Mouse (Mus musculus) mammary gland, adult 2 months (tissue): ENCODE measurements around the gene Rbm5. TPM values are rescaled to one million over a fixed set of nuclear protein-coding genes. Genes with fewer than 3 reads are reported as not detected.

Experiments
- polyA plus RNA-seq: library from polyadenylated mRNA; depleted of rRNA; stranded (reverse); fragments of >200 nt; gene quantifications from 2 replicates; pipeline ENCODE4 v1.2.3, GENCODE M21; 2012; ENCODE audit warnings: low replicate concordance; rRNA removed

The Rbm5 gene
- 75.3 and 160 TPM in 2 replicates for polyA plus RNA-seq

GRCm38 (mm10) chr9:107770374-107771290, at the start of gene Rbm5:
Rbm5 (minus strand) TSS chr9:107770996.

GRCm38 (mm10) chr9:107709697-107710483, 60.9 kb downstream of the Rbm5 start, which contains the start of gene Sema3f:
Sema3f (minus strand) TSS chr9:107710475.

Other genes with a start within 250 kb of the Rbm5 start
- 52.8 and 69.9 TPM in 2 replicates for gene Tmem115, start 237.1 kb downstream of the Rbm5 start, polyA plus RNA-seq
- 42.9 and 53.0 TPM in 2 replicates for gene Cyb561d2, start 228.8 kb downstream of the Rbm5 start, polyA plus RNA-seq
- 30.3 and 52.5 TPM in 2 replicates for gene Nprl2, start 228.8 kb downstream of the Rbm5 start, polyA plus RNA-seq
- 0.27 and 0.43 TPM in 2 replicates for gene Zmynd10, start 223.7 kb downstream of the Rbm5 start, polyA plus RNA-seq
- gene Rassf1, start 219.4 kb downstream of the Rbm5 start, polyA plus RNA-seq = 27.1 and 27.4 TPM in 2 replicates
- 71.7 and 73.9 TPM in 2 replicates for gene Tusc2, start 207.7 kb downstream of the Rbm5 start, polyA plus RNA-seq
- 68.1 and 108 TPM in 2 replicates for gene Hyal2, start 203.1 kb downstream of the Rbm5 start, polyA plus RNA-seq
- 13.5 and 19.6 TPM in 2 replicates for gene Hyal1, start 194.1 kb downstream of the Rbm5 start, polyA plus RNA-seq
- 95.4 and 131 TPM in 2 replicates for gene Naa80, start 192.1 kb downstream of the Rbm5 start, polyA plus RNA-seq
- gene Hyal3, start 190.2 kb downstream of the Rbm5 start, polyA plus RNA-seq = 2.0 and 3.1 TPM in 2 replicates
- gene Ifrd2, start 183.4 kb downstream of the Rbm5 start, polyA plus RNA-seq = 47.1 and 51.8 TPM in 2 replicates
- gene Sema3b, start 161.8 kb downstream of the Rbm5 start, polyA plus RNA-seq = 26.3 and 36.9 TPM in 2 replicates
- 728 and 772 TPM in 2 replicates for gene Gnai2, start 135.6 kb downstream of the Rbm5 start, polyA plus RNA-seq
- 13.1 and 66.0 TPM in 2 replicates for gene Slc38a3, start 101.5 kb downstream of the Rbm5 start, polyA plus RNA-seq
- gene Gnat1, start 91.3 kb downstream of the Rbm5 start, polyA plus RNA-seq = 0.06 TPM in 1 of 2 replicates, not detected in the other
- gene Sema3f, start 60.5 kb downstream of the Rbm5 start, polyA plus RNA-seq = 59.1 and 84.4 TPM in 2 replicates
- 12.7 and 27.8 TPM in 2 replicates for gene Rbm6, start 102.2 kb upstream of the Rbm5 start, polyA plus RNA-seq
- gene Mon1a, start 117.2 kb upstream of the Rbm5 start, polyA plus RNA-seq = 37.2 and 51.7 TPM in 2 replicates
- gene Mst1r, start 135.9 kb upstream of the Rbm5 start, polyA plus RNA-seq = 25.5 and 40.2 TPM in 2 replicates
- not detected in 2 replicates for gene Actl11, start 157.5 kb upstream of the Rbm5 start, polyA plus RNA-seq
- gene Camkv, start 164.7 kb upstream of the Rbm5 start, polyA plus RNA-seq = 0.09 and 0.12 TPM in 2 replicates
- 0.79 and 1.3 TPM in 2 replicates for gene Traip, start 179.1 kb upstream of the Rbm5 start, polyA plus RNA-seq
- 138 and 151 TPM in 2 replicates for gene Uba7, start 204.5 kb upstream of the Rbm5 start, polyA plus RNA-seq
- gene Gm20661, start 212.1 kb upstream of the Rbm5 start, polyA plus RNA-seq = 0.19 and 0.40 TPM in 2 replicates
- 31.5 and 37.3 TPM in 2 replicates for gene Inka1, start 214.9 kb upstream of the Rbm5 start, polyA plus RNA-seq
- gene Cdhr4, start 221.5 kb upstream of the Rbm5 start, polyA plus RNA-seq = 3.2 and 4.0 TPM in 2 replicates
- 2.6 and 3.1 TPM in 2 replicates for gene Gm20662, start 225.4 kb upstream of the Rbm5 start, polyA plus RNA-seq
- 98.0 and 170 TPM in 2 replicates for gene Ip6k1, start 231.5 kb upstream of the Rbm5 start, polyA plus RNA-seq